Mouse (Mus musculus): ENCODE measurements around the gene Capn8. TPM values are rescaled to one million over a fixed set of nuclear protein-coding genes. Genes with fewer than 3 reads are reported as not detected.
A peak's percentile ranks its signal among the peaks of the same experiment; 100 is the strongest.

Gene Capn8
- polyA plus RNA-seq, 1 experiment from 2014 or later: not detected

GRCm38 (mm10) chr1:182520938-182521500, 43.8 kb upstream of the Capn8 start:
- Histone ChIP-seq H3K9ac (replicated peaks; ENCODE audit: low read length) (no peak overlapping the region), H3K4me2 (ENCODE audit: low read depth, low read length) (no peak overlapping the region), H3K27me3 (ENCODE audit: control insufficient read depth, insufficient read depth, low read length) (no peaks in the 10 kb centered on the region), H3K9me3 (replicated peaks; ENCODE audit: control insufficient read depth, low read length) (no peaks in the 10 kb centered on the region), H3K27ac (replicated peaks; ENCODE audit: low read depth, low read length) (peak overlapping the region; percentile 73), H3K36me3 (replicated peaks; ENCODE audit: control insufficient read depth, insufficient read depth, low read depth, low read length) (no peaks in the 10 kb centered on the region), H3K4me1 (ENCODE audit: control insufficient read depth, insufficient read depth, low read length) (no peaks in the 10 kb centered on the region; the same call in 1 of the 2 replicates), H3K4me3 (ENCODE audit: low read depth, low read length) (no peak overlapping the region)
- no peak for DNase-seq (ENCODE audit: low spot score)
- no peak for ATAC-seq (replicated peaks; ENCODE audit: insufficient number of reproducible peaks, low FRiP score, low TSS enrichment, low read depth)
- 57% methylated on average over 8 of the region's 8 CpGs for WGBS

- no peaks in the 10 kb centered on the region for H3K36me3 ChIP-seq (replicated peaks; ENCODE audit: control insufficient read depth, insufficient read depth, low read depth, low read length)
- no peak overlapping the region for H3K4me2 ChIP-seq (ENCODE audit: low read depth, low read length)
- H3K4me3 ChIP-seq (ENCODE audit: low read depth, low read length): no peak overlapping the region
- 75% methylated on average over 5 of the region's 5 CpGs for WGBS
- no peak overlapping the region for H3K9ac ChIP-seq (replicated peaks; ENCODE audit: low read length)
- H3K27ac ChIP-seq (replicated peaks; ENCODE audit: low read depth, low read length): no peak overlapping the region
- H3K27me3 ChIP-seq (ENCODE audit: control insufficient read depth, insufficient read depth, low read length): no peaks in the 10 kb centered on the region
- ATAC-seq (replicated peaks; ENCODE audit: insufficient number of reproducible peaks, low FRiP score, low TSS enrichment, low read depth): no peak
- H3K9me3 ChIP-seq (replicated peaks; ENCODE audit: control insufficient read depth, low read length): no peaks in the 10 kb centered on the region
- no peak for DNase-seq (ENCODE audit: low spot score)
- H3K4me1 ChIP-seq (ENCODE audit: control insufficient read depth, insufficient read depth, low read length): peaks cover 2% of the 10 kb centered on the region
Observed at GRCm38 (mm10) chr1:182522961-182523360, 41.8 kb upstream of the Capn8 start.

- H3K36me3 ChIP-seq (replicated peaks; ENCODE audit: control insufficient read depth, insufficient read depth, low read depth, low read length): no peaks in the 10 kb centered on the region
- no peak overlapping the region for H3K4me3 ChIP-seq (ENCODE audit: low read depth, low read length)
- H3K27me3 ChIP-seq (ENCODE audit: control insufficient read depth, insufficient read depth, low read length): no peaks in the 10 kb centered on the region
- DNase-seq (ENCODE audit: low spot score): no peak
- no peak overlapping the region for H3K9ac ChIP-seq (replicated peaks; ENCODE audit: low read length)
- H3K9me3 ChIP-seq (replicated peaks; ENCODE audit: control insufficient read depth, low read length): no peaks in the 10 kb centered on the region
- no peak overlapping the region for H3K27ac ChIP-seq (replicated peaks; ENCODE audit: low read depth, low read length)
- WGBS: 81% methylated on average over 3 of the region's 3 CpGs
- H3K4me1 ChIP-seq (ENCODE audit: control insufficient read depth, insufficient read depth, low read length): peaks cover 4% of the 10 kb centered on the region
- no peak for ATAC-seq (replicated peaks; ENCODE audit: insufficient number of reproducible peaks, low FRiP score, low TSS enrichment, low read depth)
- H3K4me2 ChIP-seq (ENCODE audit: low read depth, low read length): no peak overlapping the region
Observed at GRCm38 (mm10) chr1:182523692-182524091, 41.1 kb upstream of the Capn8 start.

GRCm38 (mm10) chr1:182525601-182526000, 39.2 kb upstream of the Capn8 start:
- H3K27me3 ChIP-seq (ENCODE audit: control insufficient read depth, insufficient read depth, low read length): no peaks in the 10 kb centered on the region
- no peak overlapping the region for H3K9ac ChIP-seq (replicated peaks; ENCODE audit: low read length)
- peaks cover 4% of the 10 kb centered on the region; the same call in 1 of the 2 replicates for H3K4me1 ChIP-seq (ENCODE audit: control insufficient read depth, insufficient read depth, low read length)
- 84% methylated on average over 3 of the region's 3 CpGs for WGBS
- H3K27ac ChIP-seq (replicated peaks; ENCODE audit: low read depth, low read length): no peak overlapping the region
- no peaks in the 10 kb centered on the region for H3K9me3 ChIP-seq (replicated peaks; ENCODE audit: control insufficient read depth, low read length)
- ATAC-seq (replicated peaks; ENCODE audit: insufficient number of reproducible peaks, low FRiP score, low TSS enrichment, low read depth) (no peak), DNase-seq (ENCODE audit: low spot score) (no peak)
- no peak overlapping the region for H3K4me2 ChIP-seq (ENCODE audit: low read depth, low read length)
- no peaks in the 10 kb centered on the region for H3K36me3 ChIP-seq (replicated peaks; ENCODE audit: control insufficient read depth, insufficient read depth, low read depth, low read length)
- no peak overlapping the region for H3K4me3 ChIP-seq (ENCODE audit: low read depth, low read length)

- H3K4me3 ChIP-seq (ENCODE audit: low read depth, low read length): no peak overlapping the region
- WGBS: 41% methylated on average over 13 of the region's 13 CpGs
- H3K9ac ChIP-seq (replicated peaks; ENCODE audit: low read length): no peak overlapping the region
- DNase-seq (ENCODE audit: low spot score): no peak
- no peak overlapping the region for H3K4me2 ChIP-seq (ENCODE audit: low read depth, low read length)
- no peak overlapping the region for H3K27ac ChIP-seq (replicated peaks; ENCODE audit: low read depth, low read length)
- no peaks in the 10 kb centered on the region for H3K9me3 ChIP-seq (replicated peaks; ENCODE audit: control insufficient read depth, low read length)
- H3K4me1 ChIP-seq (ENCODE audit: control insufficient read depth, insufficient read depth, low read length): peaks cover 4% of the 10 kb centered on the region; the same call in 1 of the 2 replicates
- H3K27me3 ChIP-seq (ENCODE audit: control insufficient read depth, insufficient read depth, low read length): no peaks in the 10 kb centered on the region
- H3K36me3 ChIP-seq (replicated peaks; ENCODE audit: control insufficient read depth, insufficient read depth, low read depth, low read length): no peaks in the 10 kb centered on the region
- no peak for ATAC-seq (replicated peaks; ENCODE audit: insufficient number of reproducible peaks, low FRiP score, low TSS enrichment, low read depth)
Observed at GRCm38 (mm10) chr1:182527261-182527766, 37.5 kb upstream of the Capn8 start.

- H3K4me2 ChIP-seq (ENCODE audit: low read depth, low read length): no peak overlapping the region
- no peaks in the 10 kb centered on the region for H3K27me3 ChIP-seq (ENCODE audit: control insufficient read depth, insufficient read depth, low read length)
- peak; percentile 49 for DNase-seq (ENCODE audit: low spot score)
- no peaks in the 10 kb centered on the region for H3K36me3 ChIP-seq (replicated peaks; ENCODE audit: control insufficient read depth, insufficient read depth, low read depth, low read length)
- no peak overlapping the region for H3K4me3 ChIP-seq (ENCODE audit: low read depth, low read length)
- ATAC-seq (replicated peaks; ENCODE audit: insufficient number of reproducible peaks, low FRiP score, low TSS enrichment, low read depth): no peak
- H3K9me3 ChIP-seq (replicated peaks; ENCODE audit: control insufficient read depth, low read length): no peaks in the 10 kb centered on the region
- H3K4me1 ChIP-seq (ENCODE audit: control insufficient read depth, insufficient read depth, low read length): peaks cover 4% of the 10 kb centered on the region; the same call in 1 of the 2 replicates
- H3K27ac ChIP-seq (replicated peaks; ENCODE audit: low read depth, low read length): no peak overlapping the region
- H3K9ac ChIP-seq (replicated peaks; ENCODE audit: low read length): 0 out of 2 replicates have a peak overlapping the region, but pooled peaks have one; percentile 10
- WGBS: 5% methylated on average over 19 of the region's 19 CpGs
Observed at GRCm38 (mm10) chr1:182527921-182528858, 36.6 kb upstream of the Capn8 start.

- ATAC-seq (replicated peaks; ENCODE audit: insufficient number of reproducible peaks, low FRiP score, low TSS enrichment, low read depth) (no peak), DNase-seq (ENCODE audit: low spot score) (no peak)
- no peaks in the 10 kb centered on the region for H3K4me1 ChIP-seq (ENCODE audit: control insufficient read depth, insufficient read depth, low read length)
- H3K27ac ChIP-seq (replicated peaks; ENCODE audit: low read depth, low read length): no peak overlapping the region
- WGBS: 80% methylated on average over 3 of the region's 3 CpGs
- H3K9me3 ChIP-seq (replicated peaks; ENCODE audit: control insufficient read depth, low read length): no peaks in the 10 kb centered on the region
- H3K36me3 ChIP-seq (replicated peaks; ENCODE audit: control insufficient read depth, insufficient read depth, low read depth, low read length): no peaks in the 10 kb centered on the region
- H3K4me3 ChIP-seq (ENCODE audit: low read depth, low read length): no peak overlapping the region
- H3K4me2 ChIP-seq (ENCODE audit: low read depth, low read length): no peak overlapping the region
- no peak overlapping the region for H3K9ac ChIP-seq (replicated peaks; ENCODE audit: low read length)
- no peaks in the 10 kb centered on the region for H3K27me3 ChIP-seq (ENCODE audit: control insufficient read depth, insufficient read depth, low read length)
Observed at GRCm38 (mm10) chr1:182533583-182533982, 31.2 kb upstream of the Capn8 start.

DNA sequence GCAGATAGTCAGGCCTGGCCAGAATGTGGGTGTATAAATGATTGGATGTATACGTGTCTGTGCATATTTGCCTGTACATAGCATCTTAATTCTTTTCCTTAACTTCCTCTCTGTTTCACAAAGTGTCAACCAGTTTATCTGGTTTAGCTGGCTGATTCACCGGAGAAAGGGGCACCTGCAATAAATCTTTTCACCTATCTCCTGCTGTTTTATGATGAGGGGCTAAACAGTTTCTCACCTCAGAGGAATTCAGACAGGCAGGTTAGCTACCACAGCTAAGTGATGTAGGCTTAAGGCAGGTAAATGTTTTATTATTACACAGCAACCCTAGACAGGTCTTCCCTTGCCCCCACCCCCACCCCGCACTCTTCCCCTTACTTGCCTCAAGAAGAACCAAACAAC, 29.7 kb upstream of the Capn8 start:
- no peaks in the 10 kb centered on the region for H3K36me3 ChIP-seq (replicated peaks; ENCODE audit: control insufficient read depth, insufficient read depth, low read depth, low read length)
- H3K27ac ChIP-seq (replicated peaks; ENCODE audit: low read depth, low read length): no peak overlapping the region
- H3K4me3 ChIP-seq (ENCODE audit: low read depth, low read length): no peak overlapping the region
- no peak overlapping the region for H3K4me2 ChIP-seq (ENCODE audit: low read depth, low read length)
- H3K27me3 ChIP-seq (ENCODE audit: control insufficient read depth, insufficient read depth, low read length): no peaks in the 10 kb centered on the region
- no peaks in the 10 kb centered on the region for H3K9me3 ChIP-seq (replicated peaks; ENCODE audit: control insufficient read depth, low read length)
- DNase-seq (ENCODE audit: low spot score) (no peak), ATAC-seq (replicated peaks; ENCODE audit: insufficient number of reproducible peaks, low FRiP score, low TSS enrichment, low read depth) (no peak)
- no peaks in the 10 kb centered on the region for H3K4me1 ChIP-seq (ENCODE audit: control insufficient read depth, insufficient read depth, low read length)
- no peak overlapping the region for H3K9ac ChIP-seq (replicated peaks; ENCODE audit: low read length)
- WGBS: 82% methylated on average over 3 of the region's 3 CpGs

Data from embryonic facial prominence, embryonic 11.5 days (tissue).